Mouse (Mus musculus): ENCODE measurements at regions not wholly inside any gene's neighbourhood (a gene's known extent, or its start where the extent isn't known, plus 50 kb on each side); places are given as distances from the start of the nearest gene placed in this dataset.
A peak's percentile ranks its signal among the peaks of the same experiment; 100 is the strongest.
"Not testable (repeated sequence)": the region's sequence is repeated elsewhere in the genome, so short reads cannot be mapped to it uniquely, and the experiment has no call there.

- H3K4me1 ChIP-seq; H3K36me3 ChIP-seq; H3K4me2 ChIP-seq; H3K27me3 ChIP-seq; H3K9ac ChIP-seq; H3K27ac ChIP-seq; ATAC-seq (ENCODE audit: insufficient number of reproducible peaks, insufficient read depth, low FRiP score, low TSS enrichment, low read depth); H3K9me3 ChIP-seq; H3K4me3 ChIP-seq: not testable (repeated sequence)
- 41% methylated on average over 3 of the region's 3 CpGs for WGBS
Measured at GRCm38 (mm10) chr3:59563486-59564006, 166.0 kb upstream of the Gm5538 start.

GRCm38 (mm10) chr3:59542621-59543020 lies 187.0 kb upstream of the Gm5538 start:
- WGBS: 63% methylated on average over 2 of the region's 2 CpGs
- Histone ChIP-seq H3K36me3 (no peaks in the 10 kb centered on the region), H3K4me2 (no peak overlapping the region), H3K4me1 (no peaks in the 10 kb centered on the region), H3K4me3 (no peak overlapping the region), H3K27ac (no peak overlapping the region), H3K9me3 (no peaks in the 10 kb centered on the region), H3K9ac (no peak overlapping the region), H3K27me3 (no peaks in the 10 kb centered on the region)
- no peak for ATAC-seq (ENCODE audit: insufficient number of reproducible peaks, insufficient read depth, low FRiP score, low TSS enrichment, low read depth)

- H3K4me2 ChIP-seq; ATAC-seq (ENCODE audit: insufficient number of reproducible peaks, insufficient read depth, low FRiP score, low TSS enrichment, low read depth): not testable (repeated sequence)
Measured at GRCm38 (mm10) chr3:59540547-59540946, 189.0 kb upstream of the Gm5538 start.

GRCm38 (mm10) chr3:59539893-59540292 lies 189.7 kb upstream of the Gm5538 start:
- H3K4me3 ChIP-seq; H3K9ac ChIP-seq; H3K4me2 ChIP-seq; ATAC-seq (ENCODE audit: insufficient number of reproducible peaks, insufficient read depth, low FRiP score, low TSS enrichment, low read depth); H3K4me1 ChIP-seq; H3K27me3 ChIP-seq; H3K36me3 ChIP-seq; H3K9me3 ChIP-seq; H3K27ac ChIP-seq: not testable (repeated sequence)
- 81% methylated on average over 3 of the region's 3 CpGs for WGBS

More at GRCm38 (mm10) chr3:59540547-59540946, 189.0 kb upstream of the Gm5538 start:
- H3K27me3 ChIP-seq, H3K4me3 ChIP-seq, H3K4me1 ChIP-seq, H3K36me3 ChIP-seq, H3K27ac ChIP-seq, H3K9ac ChIP-seq, H3K9me3 ChIP-seq: not testable (repeated sequence)

GRCm38 (mm10) chr3:59531311-59531834 lies 187.2 kb upstream of the Igsf10 start:
- Histone ChIP-seq H3K4me1 (no peaks in the 10 kb centered on the region), H3K27ac (no peak overlapping the region), H3K9me3 (no peaks in the 10 kb centered on the region), H3K4me2 (no peak overlapping the region), H3K9ac (no peak overlapping the region), H3K36me3 (no peaks in the 10 kb centered on the region), H3K27me3 (no peaks in the 10 kb centered on the region), H3K4me3 (no peak overlapping the region)
- 82% methylated on average over 2 of the region's 2 CpGs for WGBS
- no peak for ATAC-seq (ENCODE audit: insufficient number of reproducible peaks, insufficient read depth, low FRiP score, low TSS enrichment, low read depth)

GRCm38 (mm10) chr3:59530592-59531310 lies 186.6 kb upstream of the Igsf10 start:
- H3K9ac ChIP-seq: no peak overlapping the region
- H3K27me3 ChIP-seq: no peaks in the 10 kb centered on the region
- no peak overlapping the region for H3K27ac ChIP-seq
- ATAC-seq (ENCODE audit: insufficient number of reproducible peaks, insufficient read depth, low FRiP score, low TSS enrichment, low read depth): no peak
- no peaks in the 10 kb centered on the region for H3K9me3 ChIP-seq
- H3K4me2 ChIP-seq: no peak overlapping the region
- no peak overlapping the region for H3K4me3 ChIP-seq
- H3K36me3 ChIP-seq: no peaks in the 10 kb centered on the region
- WGBS: 88% methylated on average over 9 of the region's 9 CpGs
- no peaks in the 10 kb centered on the region for H3K4me1 ChIP-seq

- no peaks in the 10 kb centered on the region for H3K9me3 ChIP-seq
- H3K4me2 ChIP-seq: no peak overlapping the region
- H3K36me3 ChIP-seq: no peaks in the 10 kb centered on the region
- no peak overlapping the region for H3K27ac ChIP-seq
- no peak overlapping the region for H3K9ac ChIP-seq
- H3K4me3 ChIP-seq: no peak overlapping the region
- no peak for ATAC-seq (ENCODE audit: insufficient number of reproducible peaks, insufficient read depth, low FRiP score, low TSS enrichment, low read depth)
- WGBS: 94% methylated on average over 1 of the region's 1 CpGs
- H3K4me1 ChIP-seq: no peaks in the 10 kb centered on the region
- no peaks in the 10 kb centered on the region for H3K27me3 ChIP-seq
Measured at GRCm38 (mm10) chr3:59520766-59521165, 176.6 kb upstream of the Igsf10 start.

GRCm38 (mm10) chr3:59478095-59478494 lies 133.9 kb upstream of the Igsf10 start:
- Histone ChIP-seq H3K4me3 (no peak overlapping the region), H3K36me3 (no peaks in the 10 kb centered on the region), H3K4me1 (peaks cover 10% of the 10 kb centered on the region), H3K27me3 (no peaks in the 10 kb centered on the region), H3K27ac (no peak overlapping the region; the same call in 1 of the 2 replicates), H3K4me2 (0 out of 2 replicates have a peak overlapping the region, but pooled peaks have one; percentile 20), H3K9ac (no peak overlapping the region), H3K9me3 (no peaks in the 10 kb centered on the region)
- no peak for ATAC-seq (ENCODE audit: insufficient number of reproducible peaks, insufficient read depth, low FRiP score, low TSS enrichment, low read depth)
- WGBS: 20% methylated on average over 5 of the region's 5 CpGs

- peak; percentile 37; the same call in 1 of the 2 replicates for ATAC-seq (ENCODE audit: insufficient number of reproducible peaks, insufficient read depth, low FRiP score, low TSS enrichment, low read depth)
- Histone ChIP-seq H3K27me3 (no peaks in the 10 kb centered on the region), H3K4me3 (no peak overlapping the region), H3K9ac (no peak overlapping the region), H3K27ac (no peak overlapping the region; the same call in 1 of the 2 replicates), H3K4me1 (peaks cover 10% of the 10 kb centered on the region), H3K9me3 (no peaks in the 10 kb centered on the region), H3K4me2 (0 out of 2 replicates have a peak overlapping the region, but pooled peaks have one; percentile 20), H3K36me3 (no peaks in the 10 kb centered on the region)
- 27% methylated on average over 6 of the region's 6 CpGs for WGBS
Measured at GRCm38 (mm10) chr3:59477441-59478061, 133.4 kb upstream of the Igsf10 start.

GRCm38 (mm10) chr3:59468956-59469355 lies 124.8 kb upstream of the Igsf10 start:
- Histone ChIP-seq H3K4me3 (no peak overlapping the region), H3K4me1 (peaks cover 3% of the 10 kb centered on the region; the same call in 1 of the 2 replicates), H3K9me3 (no peaks in the 10 kb centered on the region), H3K36me3 (no peaks in the 10 kb centered on the region), H3K4me2 (no peak overlapping the region), H3K27ac (peak overlapping the region; percentile 79), H3K9ac (no peak overlapping the region), H3K27me3 (no peaks in the 10 kb centered on the region)
- 10% methylated on average over 1 of the region's 1 CpGs for WGBS
- ATAC-seq (ENCODE audit: insufficient number of reproducible peaks, insufficient read depth, low FRiP score, low TSS enrichment, low read depth): peak; percentile 67

GRCm38 (mm10) chr3:59462341-59463158 lies 118.4 kb upstream of the Igsf10 start:
- no peaks in the 10 kb centered on the region for H3K9me3 ChIP-seq
- H3K27ac ChIP-seq: no peak overlapping the region
- H3K4me3 ChIP-seq: no peak overlapping the region
- no peaks in the 10 kb centered on the region for H3K36me3 ChIP-seq
- no peak overlapping the region for H3K9ac ChIP-seq
- ATAC-seq (ENCODE audit: insufficient number of reproducible peaks, insufficient read depth, low FRiP score, low TSS enrichment, low read depth): no peak
- H3K4me1 ChIP-seq: no peaks in the 10 kb centered on the region
- no peaks in the 10 kb centered on the region for H3K27me3 ChIP-seq
- WGBS: 72% methylated on average over 3 of the region's 3 CpGs
- H3K4me2 ChIP-seq: no peak overlapping the region
